Mouse (Mus musculus) olfactory bulb, adult 2 months (tissue): ENCODE results near the gene Nkg7. TPM values are rescaled to one million over a fixed set of nuclear protein-coding genes. Genes with fewer than 3 reads are reported as not detected.

Source experiments
- H3K27ac ChIP-seq: fragments of 200-500 bp; 2 replicates; pipeline ENCODE4 v1.5.1; 2012; ENCODE audit warnings: low read depth, low read length; ENCODE audit not compliant: insufficient read depth
- H3K4me1 ChIP-seq: fragments of 200-500 bp; 2 replicates; pipeline ENCODE4 v1.6.1; 2012; ENCODE audit warnings: low read length; ENCODE audit not compliant: control insufficient read depth, insufficient read depth
- H3K4me3 ChIP-seq: fragments of 200-500 bp; 2 replicates; pipeline ENCODE4 v1.5.1; 2012; ENCODE audit warnings: mild to moderate bottlenecking, low read depth, low read length, moderate library complexity; ENCODE audit not compliant: insufficient read depth
- CTCF ChIP-seq: fragments of 200-500 bp; IDR thresholded peaks from 2 replicates; pipeline ENCODE4 v1.5.1; 2012; ENCODE audit warnings: low read depth, mild to moderate bottlenecking, low read length, moderate library complexity; ENCODE audit not compliant: insufficient read depth
- POLR2A ChIP-seq: fragments of 200-500 bp; IDR thresholded peaks from 2 replicates; pipeline ENCODE4 v1.6.1; 2012; ENCODE audit warnings: mild to moderate bottlenecking, low read depth, low read length, moderate library complexity; ENCODE audit not compliant: insufficient read depth
- WGBS: fragments of 180-500 bp; shearing (Covaris S2); methylation state at CpG from one replicate; pipeline ENCODE4 v1.1.7; 2018; 5-methylcytosine and 5-hydroxymethylcytosine counted together
- polyA plus RNA-seq: library from polyadenylated mRNA; stranded (reverse); fragments of >200 nt; gene quantifications from 2 replicates; pipeline ENCODE4 v1.2.4, GENCODE M21; 2012; ENCODE audit warnings: low replicate concordance; ENCODE audit not compliant: missing spikeins, insufficient read depth, insufficient read length

Gene Nkg7
- polyA plus RNA-seq, 1 experiment: not detected

DNA sequence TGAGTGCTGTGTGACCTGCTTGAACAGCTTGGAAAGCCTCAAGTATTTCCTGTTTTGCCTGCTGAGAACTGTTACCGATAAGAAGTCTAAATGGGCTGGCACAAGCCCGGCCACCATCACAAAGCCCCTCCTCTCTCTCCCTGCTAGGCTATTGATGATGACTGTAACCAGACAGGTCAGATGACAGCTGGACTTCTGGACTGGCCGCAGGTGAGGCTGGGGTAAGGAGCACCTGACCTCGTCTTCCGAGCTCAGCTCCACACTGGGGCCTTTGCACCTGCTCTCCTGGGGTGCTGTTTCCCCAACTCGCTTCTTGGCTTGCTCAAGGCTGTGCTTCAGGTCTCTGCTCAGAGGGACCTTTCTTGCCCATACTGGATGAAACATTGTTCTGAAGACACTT is 17.5 kb downstream of the Nkg7 start:
- Histone ChIP-seq H3K4me1 (no peaks in the 10 kb centered on the region), H3K4me3 (no peak overlapping the region), H3K27ac (no peak overlapping the region)
- 88% methylated on average over 6 of the region's 6 CpGs for WGBS
- no peak for TF ChIP-seq CTCF
- TF ChIP-seq POLR2A: no peak

- 76% methylated on average over 4 of the region's 4 CpGs for WGBS
Observed at GRCm38 (mm10) chr7:43462851-43463250, 26.0 kb downstream of the Nkg7 start, which contains the start of gene Vsig10l. Gene Vsig10l (plus strand): TSS chr7:43463151.

GRCm38 (mm10) chr7:43463976-43464375 is 27.1 kb downstream of the Nkg7 start:
- H3K4me1 ChIP-seq: peaks cover 20% of the 10 kb centered on the region
- H3K4me3 ChIP-seq: no peak overlapping the region
- WGBS: 89% methylated on average over 7 of the region's 7 CpGs
- no peak overlapping the region for H3K27ac ChIP-seq
- TF ChIP-seq CTCF: no peak
- no peak for TF ChIP-seq POLR2A

More at GRCm38 (mm10) chr7:43462851-43463250, 26.0 kb downstream of the Nkg7 start, which contains the start of gene Vsig10l:
- no peak within 1 kb of the TSS for H3K4me3 ChIP-seq
- no peak within 1 kb of the TSS for H3K27ac ChIP-seq
- TF ChIP-seq CTCF (no peak), POLR2A (no peak)
- H3K4me1 ChIP-seq: peaks cover 20% of the 10 kb centered on the region

GRCm38 (mm10) chr7:43464864-43465343 is 28.0 kb downstream of the Nkg7 start:
- TF ChIP-seq CTCF: no peak
- TF ChIP-seq POLR2A: no peak
- H3K4me3 ChIP-seq: peak overlapping the region; percentile 46
- WGBS: 15% methylated on average over 35 of the region's 35 CpGs
- peaks cover 20% of the 10 kb centered on the region for H3K4me1 ChIP-seq
- H3K27ac ChIP-seq: no peak overlapping the region

DNA sequence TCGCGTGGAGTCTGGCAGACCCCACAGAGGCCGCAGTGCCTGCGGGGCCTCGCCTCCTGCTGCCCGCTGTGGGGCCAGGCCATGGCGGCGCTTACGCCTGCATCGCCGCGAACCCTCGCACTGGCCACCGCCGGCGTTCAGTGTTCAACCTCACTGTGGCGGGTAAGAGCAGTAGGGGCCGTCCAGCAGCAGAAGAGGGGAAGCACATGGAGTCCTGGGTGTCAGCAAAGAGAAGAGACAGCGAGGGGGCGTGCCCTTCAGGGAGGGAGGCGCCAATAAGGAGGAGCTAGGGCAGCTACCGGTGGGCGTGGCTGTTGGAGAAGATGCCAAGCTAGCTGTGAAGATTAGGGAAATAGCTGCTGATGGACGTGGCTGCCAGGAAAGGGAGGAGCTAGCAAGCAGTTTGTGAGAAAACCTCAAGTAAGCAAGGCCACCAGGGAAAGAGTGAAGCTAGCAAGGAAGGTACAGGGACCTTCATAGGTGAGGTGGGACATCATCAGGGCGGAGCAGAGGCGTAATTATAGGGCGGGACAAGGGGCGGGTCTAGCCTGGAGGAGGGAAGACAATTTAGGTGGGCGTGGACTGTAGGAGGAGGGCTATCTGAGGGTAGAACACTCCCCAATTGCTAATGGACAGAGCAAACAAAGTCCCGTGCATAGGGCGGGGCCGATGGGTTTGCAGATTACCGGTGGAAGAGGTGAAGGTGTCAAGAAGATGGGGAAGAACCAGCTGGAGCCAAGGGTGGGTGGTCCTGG is 28.6 kb downstream of the Nkg7 start:
- TF ChIP-seq POLR2A: no peak
- TF ChIP-seq CTCF: no peak
- no peak overlapping the region for H3K27ac ChIP-seq
- H3K4me3 ChIP-seq: peak overlapping the region; percentile 46
- H3K4me1 ChIP-seq: peaks cover 20% of the 10 kb centered on the region
- WGBS: under 1% methylated on average over 33 of the region's 33 CpGs

- H3K4me1 ChIP-seq: peaks cover 20% of the 10 kb centered on the region
- no peak overlapping the region for H3K27ac ChIP-seq
- WGBS: 1% methylated on average over 33 of the region's 33 CpGs
- H3K4me3 ChIP-seq: peak overlapping the region; percentile 46
- TF ChIP-seq CTCF (peak; percentile 78), POLR2A (no peak)
Observed at GRCm38 (mm10) chr7:43466099-43466694, 29.3 kb downstream of the Nkg7 start.

DNA sequence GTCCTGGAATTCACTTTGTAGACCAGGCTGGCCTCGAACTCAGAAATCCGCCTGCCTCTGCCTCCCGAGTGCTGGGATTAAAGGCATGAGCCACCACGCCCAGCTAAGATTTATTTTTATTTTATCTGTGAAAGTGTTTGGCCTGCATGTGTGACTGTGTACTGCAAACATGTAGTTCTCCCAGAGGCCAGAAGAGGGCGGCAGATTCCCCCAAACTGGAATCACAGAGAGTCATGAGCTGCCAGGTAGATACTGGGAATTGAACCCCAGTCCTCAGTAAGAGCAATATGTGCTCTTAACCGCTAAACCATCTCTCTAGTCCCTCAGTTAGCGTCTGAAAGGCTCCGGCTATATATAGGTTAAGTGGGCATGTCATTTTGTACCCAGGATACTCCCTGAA is 33.5 kb downstream of the Nkg7 start:
- TF ChIP-seq CTCF: no peak
- TF ChIP-seq POLR2A: no peak
- no peak overlapping the region for H3K4me3 ChIP-seq
- H3K27ac ChIP-seq: no peak overlapping the region
- 45% methylated on average over 8 of the region's 8 CpGs for WGBS
- H3K4me1 ChIP-seq: peaks cover 14% of the 10 kb centered on the region

- no peak overlapping the region for H3K4me3 ChIP-seq
- WGBS: 53% methylated on average over 23 of the region's 23 CpGs
- TF ChIP-seq CTCF: no peak
- TF ChIP-seq POLR2A: no peak
- H3K4me1 ChIP-seq: peaks cover 36% of the 10 kb centered on the region
- no peak overlapping the region for H3K27ac ChIP-seq
Observed at GRCm38 (mm10) chr7:43475706-43476105, 38.8 kb downstream of the Nkg7 start.

DNA sequence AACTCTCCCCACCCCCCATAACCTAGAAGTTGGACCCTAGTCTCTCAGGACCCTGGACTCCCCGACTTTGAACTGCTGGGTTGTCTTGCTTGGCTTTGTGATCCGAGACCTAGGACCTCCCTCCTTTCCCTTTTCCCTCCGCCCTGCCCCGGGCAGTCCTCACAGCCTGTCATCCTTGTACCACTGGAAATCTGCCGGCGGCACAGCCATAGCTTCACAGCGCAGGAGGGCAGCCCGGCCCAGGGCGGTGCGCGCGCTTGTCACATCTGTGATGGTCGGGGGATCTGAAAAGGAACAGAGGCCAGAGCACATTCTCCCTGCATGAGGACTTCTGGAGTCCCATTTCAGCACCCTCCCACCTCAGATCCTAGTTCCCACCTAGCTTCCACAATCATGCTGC is 39.5 kb downstream of the Nkg7 start:
- WGBS: 54% methylated on average over 13 of the region's 13 CpGs
- TF ChIP-seq POLR2A (no peak), CTCF (no peak)
- H3K4me1 ChIP-seq: peaks cover 37% of the 10 kb centered on the region
- no peak overlapping the region for H3K4me3 ChIP-seq
- H3K27ac ChIP-seq: no peak overlapping the region
